Mouse (Mus musculus): Measurements from ENCODE around the gene Bcam. TPM values are rescaled to one million over a fixed set of nuclear protein-coding genes. Genes with fewer than 3 reads are reported as not detected.
A peak's percentile ranks its signal among the peaks of the same experiment; 100 is the strongest.

The Bcam gene
- polyA plus RNA-seq, 1 experiment from 2014 or later: 6.8 TPM

DNA sequence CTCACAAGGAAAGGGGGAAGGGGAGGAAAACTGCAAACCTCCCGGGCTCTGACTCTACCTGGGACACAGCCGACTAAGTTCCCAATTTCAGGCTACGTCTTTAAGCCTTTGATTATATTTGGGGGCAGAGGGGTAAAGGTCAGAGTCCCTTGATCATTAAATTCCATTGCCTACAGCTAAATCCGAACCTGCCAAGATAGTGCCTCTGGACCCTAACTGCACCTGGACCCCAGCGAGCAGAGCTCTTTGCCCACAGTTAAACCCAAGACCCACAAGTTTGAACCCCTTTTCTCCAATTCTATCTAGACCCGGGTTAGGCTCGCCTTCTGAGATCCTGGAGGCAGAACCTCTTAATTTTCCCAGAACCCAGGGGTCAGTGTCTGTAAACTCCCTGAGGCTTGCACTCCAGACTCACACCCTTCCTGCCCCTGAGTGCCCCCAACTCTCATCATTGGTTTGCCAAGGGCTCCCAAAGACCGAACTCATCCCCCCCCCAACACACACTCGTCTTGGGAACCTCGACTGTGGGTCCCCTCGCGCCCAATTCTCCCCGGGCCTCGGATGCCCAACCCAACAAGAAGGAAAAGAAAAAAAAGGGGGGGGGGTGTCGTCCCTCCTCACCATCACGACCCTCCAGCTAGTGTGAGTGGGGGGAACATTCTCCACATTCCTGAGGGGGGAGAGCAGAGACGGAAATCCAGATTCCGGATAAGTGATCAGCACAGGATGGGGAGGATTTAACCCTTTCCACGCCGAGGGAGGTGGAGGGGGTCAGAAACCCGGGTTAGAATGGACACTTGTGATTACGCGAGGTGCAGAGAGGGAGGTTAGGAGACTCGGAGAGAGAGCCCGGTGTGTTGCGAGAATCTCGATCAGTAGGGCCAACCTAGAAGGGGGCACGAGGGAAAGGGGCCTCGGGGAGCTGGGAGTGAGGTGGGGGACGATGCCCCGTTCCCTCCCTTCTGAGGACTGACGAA, 22.3 kb downstream of the Bcam start:
- Histone ChIP-seq H3K4me3 (peak overlapping the region; percentile 84), H3K4me1 (peaks cover 34% of the 10 kb centered on the region), H3K27me3 (no peaks in the 10 kb centered on the region), H3K4me2 (replicated peaks) (peak overlapping the region; percentile 66), H3K9ac (replicated peaks) (peak overlapping the region; percentile 89), H3K36me3 (no peaks in the 10 kb centered on the region), H3K27ac (replicated peaks) (peak overlapping the region; percentile 84), H3K9me3 (no peaks in the 10 kb centered on the region)
- under 1% methylated on average over 32 of the region's 32 CpGs for WGBS
- peak; percentile 24 for ATAC-seq (replicated peaks)

DNA sequence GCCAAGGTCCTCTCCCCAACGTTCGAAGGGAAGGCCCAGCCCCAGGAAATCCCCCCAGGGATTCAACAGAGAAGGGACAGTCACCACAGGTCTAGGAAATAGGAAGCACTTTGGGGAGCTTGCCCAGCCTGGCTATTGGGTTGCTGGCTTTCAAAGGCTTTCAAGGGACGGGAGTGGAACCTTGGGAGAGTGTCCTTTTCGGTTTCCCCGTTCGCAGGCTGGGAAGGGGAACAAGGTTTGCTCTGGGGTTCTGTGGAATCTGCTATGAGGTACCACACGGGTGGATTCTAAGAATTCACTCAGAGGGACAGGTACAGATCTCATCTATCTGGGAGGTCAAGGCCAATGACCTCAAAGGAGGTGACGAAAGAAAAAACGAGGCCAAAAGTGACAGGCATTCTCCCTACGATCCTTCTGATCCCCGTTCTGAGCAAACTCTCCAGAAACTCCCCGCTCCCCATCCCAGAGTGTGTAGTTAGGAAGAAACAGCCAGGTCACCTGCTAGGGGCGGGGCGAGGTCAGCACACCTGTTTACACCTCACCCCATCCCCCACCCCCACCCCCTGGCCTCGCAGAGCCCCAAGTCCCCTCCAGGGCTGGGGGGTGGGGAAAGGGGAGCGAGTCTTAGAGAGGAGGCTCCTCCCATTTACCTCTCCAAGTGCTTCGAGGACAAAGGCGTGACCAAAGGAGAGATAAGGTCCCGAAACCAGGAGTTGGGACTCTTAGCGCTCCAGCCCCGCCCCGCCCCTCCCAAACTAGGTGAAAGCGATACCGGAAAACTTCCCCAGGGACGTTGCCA, 23.2 kb downstream of the Bcam start:
- peak overlapping the region; percentile 84 for H3K4me3 ChIP-seq
- peaks cover 34% of the 10 kb centered on the region for H3K4me1 ChIP-seq
- peak overlapping the region; percentile 29; the same call in 1 of the 2 replicates for H3K27ac ChIP-seq (replicated peaks)
- no peaks in the 10 kb centered on the region for H3K36me3 ChIP-seq
- ATAC-seq (replicated peaks): no peak
- H3K4me2 ChIP-seq (replicated peaks): peak overlapping the region; percentile 66
- 7% methylated on average over 25 of the region's 25 CpGs for WGBS
- no peaks in the 10 kb centered on the region for H3K9me3 ChIP-seq
- peak overlapping the region; percentile 89 for H3K9ac ChIP-seq (replicated peaks)
- H3K27me3 ChIP-seq: no peaks in the 10 kb centered on the region

DNA sequence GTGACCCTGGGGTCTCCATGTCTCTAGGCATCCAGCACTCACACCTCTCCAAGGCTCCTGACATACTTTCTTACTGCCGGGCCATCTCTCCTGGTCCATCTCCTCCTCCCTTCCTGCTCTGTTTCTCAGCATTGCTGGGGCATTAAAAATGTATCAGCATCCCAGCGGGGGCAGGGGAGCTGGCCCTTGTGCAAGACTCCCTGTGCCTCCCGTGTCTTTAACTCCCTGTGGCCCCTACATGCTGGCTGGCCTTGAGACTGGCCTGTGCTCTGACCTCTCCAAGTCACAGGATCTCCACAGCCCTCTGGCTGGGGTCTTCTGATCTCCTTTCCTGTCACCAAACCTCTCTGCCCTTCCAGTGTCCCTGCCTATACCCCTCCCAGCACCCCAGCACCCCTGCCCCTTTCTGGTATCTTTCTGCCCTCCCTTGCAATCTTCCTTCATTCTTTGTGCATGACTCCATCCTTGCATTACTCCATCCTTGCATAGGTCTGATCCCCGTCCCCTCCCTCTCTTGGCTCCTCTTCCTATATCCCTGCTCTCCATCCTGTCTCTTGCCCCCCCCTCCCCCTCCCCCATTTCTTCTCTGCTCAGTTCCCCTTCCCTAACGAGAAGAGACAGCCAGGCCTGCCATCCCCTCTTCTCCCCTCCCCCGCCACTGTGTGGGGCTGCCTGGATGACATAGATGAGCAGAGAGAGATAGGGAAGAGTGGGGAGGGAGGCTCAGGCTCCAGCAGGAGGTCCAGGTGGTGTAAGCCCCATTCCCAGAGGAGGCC, 24.2 kb downstream of the Bcam start:
- H3K9me3 ChIP-seq: no peaks in the 10 kb centered on the region
- H3K27me3 ChIP-seq: no peaks in the 10 kb centered on the region
- no peak for ATAC-seq (replicated peaks)
- 48% methylated on average over 6 of the region's 6 CpGs for WGBS
- peak overlapping the region; percentile 29; the same call in 1 of the 2 replicates for H3K27ac ChIP-seq (replicated peaks)
- peak overlapping the region; percentile 28; the same call in 1 of the 2 replicates for H3K9ac ChIP-seq (replicated peaks)
- H3K4me3 ChIP-seq: peak overlapping the region; percentile 84; the same call in 1 of the 2 replicates
- H3K36me3 ChIP-seq: no peaks in the 10 kb centered on the region
- peaks cover 34% of the 10 kb centered on the region for H3K4me1 ChIP-seq
- H3K4me2 ChIP-seq (replicated peaks): peak overlapping the region; percentile 66

DNA sequence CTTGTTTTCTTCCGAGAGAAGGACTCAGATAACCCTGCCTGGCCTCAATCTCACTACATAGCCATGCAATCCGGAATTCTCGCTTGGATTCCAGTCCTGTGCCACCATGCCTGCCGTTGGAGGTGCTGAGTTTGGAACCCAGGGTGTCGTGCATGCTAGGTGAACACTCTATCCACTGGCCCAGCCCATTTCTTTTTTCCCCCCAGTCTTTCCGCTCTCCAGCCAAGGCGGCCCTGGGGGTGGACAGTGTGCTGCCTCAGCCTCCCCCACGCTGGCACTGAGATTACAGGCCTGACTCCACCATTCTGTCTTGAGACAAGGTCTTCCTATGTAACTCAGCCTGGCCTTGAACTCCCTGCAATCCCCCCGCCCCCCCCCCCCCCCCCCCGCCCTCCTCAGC, 24.8 kb downstream of the Bcam start:
- WGBS: 86% methylated on average over 8 of the region's 10 CpGs

DNA sequence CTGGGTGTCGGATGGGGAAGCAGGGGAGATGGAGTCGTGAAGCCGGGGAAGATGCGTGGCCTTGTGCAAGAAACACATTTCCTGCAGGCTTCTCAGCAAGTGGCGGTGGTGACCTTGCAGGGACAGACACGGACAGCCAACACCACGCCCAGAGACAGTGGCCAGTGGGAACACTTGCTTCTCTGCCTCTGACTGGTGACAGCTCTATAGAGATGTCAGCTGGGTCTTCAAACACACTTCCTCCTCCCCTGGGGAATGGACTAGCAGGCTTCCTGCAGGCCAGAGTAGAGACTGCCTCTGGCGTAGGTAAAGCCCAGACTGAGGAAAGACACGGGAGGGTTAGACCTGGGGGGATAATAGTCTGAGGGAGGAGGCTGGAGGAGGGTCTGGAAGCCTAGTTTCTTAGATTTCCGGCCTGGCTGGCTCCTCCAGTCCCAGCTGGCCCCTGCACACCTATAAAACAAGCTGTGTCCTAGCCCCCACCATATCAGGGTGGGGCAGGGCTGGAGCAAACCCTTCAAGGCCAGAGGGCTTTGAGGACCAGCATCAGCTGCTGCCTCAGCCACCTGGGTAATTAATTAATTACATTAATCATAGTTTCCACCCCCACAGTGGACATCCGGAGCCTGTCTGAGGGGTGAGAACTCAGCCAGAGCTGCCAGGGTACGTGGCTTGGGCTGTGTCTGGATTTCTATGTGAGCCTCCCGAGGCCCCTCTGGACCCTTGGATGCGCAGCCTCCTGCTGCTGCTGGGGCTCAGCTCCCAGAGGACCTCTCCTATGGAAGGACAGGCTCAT, 26.0 kb downstream of the Bcam start:
- no peak overlapping the region for H3K9ac ChIP-seq (replicated peaks)
- no peaks in the 10 kb centered on the region for H3K36me3 ChIP-seq
- no peak for ATAC-seq (replicated peaks)
- no peak overlapping the region for H3K4me2 ChIP-seq (replicated peaks)
- no peak overlapping the region for H3K27ac ChIP-seq (replicated peaks)
- H3K4me1 ChIP-seq: peaks cover 28% of the 10 kb centered on the region
- no peak overlapping the region for H3K4me3 ChIP-seq
- WGBS: 81% methylated on average over 14 of the region's 14 CpGs
- H3K27me3 ChIP-seq: no peaks in the 10 kb centered on the region
- H3K9me3 ChIP-seq: no peaks in the 10 kb centered on the region

More for the DNA sequence above, 24.8 kb downstream of the Bcam start:
- Histone ChIP-seq H3K36me3 (no peaks in the 10 kb centered on the region), H3K4me2 (replicated peaks) (no peak overlapping the region), H3K9ac (replicated peaks) (no peak overlapping the region), H3K27ac (replicated peaks) (no peak overlapping the region), H3K9me3 (no peaks in the 10 kb centered on the region), H3K4me3 (no peak overlapping the region), H3K4me1 (peaks cover 34% of the 10 kb centered on the region), H3K27me3 (no peaks in the 10 kb centered on the region)
- no peak for ATAC-seq (replicated peaks)

DNA sequence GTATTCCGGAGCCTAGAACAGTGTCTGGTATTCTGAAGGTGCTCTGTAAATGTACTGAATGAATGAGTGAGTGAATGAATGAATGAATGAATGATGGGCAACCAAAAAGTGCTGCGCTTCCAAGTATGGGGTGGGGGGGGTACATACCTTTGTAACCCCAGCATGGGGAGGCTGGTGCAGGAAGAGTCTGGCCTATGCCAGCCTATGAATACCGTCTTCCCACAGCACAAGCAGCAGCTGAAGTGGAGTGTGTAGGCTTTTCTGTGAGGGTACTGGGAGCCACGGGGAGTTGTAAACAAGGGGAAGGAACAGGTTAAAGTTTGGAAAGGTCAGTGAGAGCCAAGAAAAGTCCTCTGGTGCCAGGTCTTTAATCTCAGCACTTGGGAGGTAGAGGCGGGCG, 27.0 kb downstream of the Bcam start:
- H3K27ac ChIP-seq (replicated peaks): no peak overlapping the region
- no peak overlapping the region for H3K4me2 ChIP-seq (replicated peaks)
- WGBS: 94% methylated on average over 6 of the region's 6 CpGs
- H3K36me3 ChIP-seq: no peaks in the 10 kb centered on the region
- H3K4me3 ChIP-seq: no peak overlapping the region
- H3K9me3 ChIP-seq: no peaks in the 10 kb centered on the region
- H3K4me1 ChIP-seq: peaks cover 25% of the 10 kb centered on the region
- H3K27me3 ChIP-seq: no peaks in the 10 kb centered on the region
- H3K9ac ChIP-seq (replicated peaks): no peak overlapping the region
- ATAC-seq (replicated peaks): no peak

DNA sequence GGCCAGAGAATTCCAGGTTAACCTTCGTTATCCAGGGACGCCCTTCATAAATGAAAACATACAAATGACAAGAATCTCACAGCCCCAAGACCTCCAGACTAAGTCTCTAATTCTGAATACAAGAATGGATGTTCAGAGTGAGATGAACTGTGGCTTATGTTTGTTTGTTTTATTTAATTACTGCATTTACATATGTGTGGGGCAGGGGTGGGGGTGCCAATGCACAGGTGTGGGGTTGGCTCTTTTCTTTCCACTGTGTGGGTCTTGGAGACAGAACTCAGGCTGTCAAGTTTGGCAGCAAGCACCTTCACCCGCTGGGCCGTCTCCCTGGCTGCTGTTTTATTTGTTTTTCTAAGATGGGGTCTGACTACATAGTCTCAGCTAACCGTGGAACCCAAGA, 28.3 kb downstream of the Bcam start:
- no peaks in the 10 kb centered on the region for H3K27me3 ChIP-seq
- H3K4me3 ChIP-seq: no peak overlapping the region
- no peak overlapping the region for H3K9ac ChIP-seq (replicated peaks)
- no peak for ATAC-seq (replicated peaks)
- no peaks in the 10 kb centered on the region for H3K9me3 ChIP-seq
- H3K4me1 ChIP-seq: peaks cover 12% of the 10 kb centered on the region
- H3K36me3 ChIP-seq: peaks cover 7% of the 10 kb centered on the region
- H3K4me2 ChIP-seq (replicated peaks): no peak overlapping the region
- H3K27ac ChIP-seq (replicated peaks): no peak overlapping the region
- 70% methylated on average over 5 of the region's 5 CpGs for WGBS

DNA sequence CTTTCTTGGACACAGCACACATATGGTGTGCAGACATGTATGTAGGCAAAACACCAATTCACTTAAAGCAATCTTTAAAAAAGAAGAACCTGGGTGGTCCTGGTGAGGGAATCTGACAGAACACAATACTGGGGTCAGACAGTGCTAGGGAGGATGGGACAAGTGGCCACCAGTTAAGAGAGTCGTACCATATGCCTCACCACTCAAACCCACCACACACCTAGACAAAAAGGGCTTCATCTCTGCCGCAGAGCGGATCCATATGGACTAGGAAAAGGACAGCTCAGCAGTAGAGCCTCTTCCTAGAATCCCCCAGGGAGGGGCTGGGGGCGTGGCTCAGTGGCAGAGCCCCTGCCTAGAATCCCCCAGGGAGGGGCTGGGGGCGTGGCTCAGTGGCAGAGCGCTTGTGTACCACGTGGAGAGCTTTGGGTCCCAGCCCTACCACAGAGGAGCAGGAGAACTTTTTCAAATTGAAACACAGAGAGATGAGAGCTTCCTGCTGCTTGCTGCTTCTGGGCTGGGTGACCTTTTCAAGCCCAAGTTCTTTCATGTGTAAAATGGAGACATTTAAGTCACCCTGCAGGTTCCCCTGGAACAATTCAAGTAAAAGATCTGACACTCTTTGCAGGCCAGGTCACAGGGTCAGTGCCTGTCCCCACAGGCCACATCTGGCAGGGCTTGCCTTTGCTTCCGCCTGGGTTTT, 29.3 kb downstream of the Bcam start:
- H3K4me1 ChIP-seq: peaks cover 2% of the 10 kb centered on the region
- H3K27me3 ChIP-seq: no peaks in the 10 kb centered on the region
- H3K9ac ChIP-seq (replicated peaks): no peak overlapping the region
- 18% methylated on average over 8 of the region's 8 CpGs for WGBS
- no peak overlapping the region for H3K4me3 ChIP-seq
- no peaks in the 10 kb centered on the region for H3K9me3 ChIP-seq
- no peak overlapping the region for H3K4me2 ChIP-seq (replicated peaks)
- ATAC-seq (replicated peaks): no peak
- H3K27ac ChIP-seq (replicated peaks): no peak overlapping the region
- H3K36me3 ChIP-seq: peaks cover 12% of the 10 kb centered on the region

DNA sequence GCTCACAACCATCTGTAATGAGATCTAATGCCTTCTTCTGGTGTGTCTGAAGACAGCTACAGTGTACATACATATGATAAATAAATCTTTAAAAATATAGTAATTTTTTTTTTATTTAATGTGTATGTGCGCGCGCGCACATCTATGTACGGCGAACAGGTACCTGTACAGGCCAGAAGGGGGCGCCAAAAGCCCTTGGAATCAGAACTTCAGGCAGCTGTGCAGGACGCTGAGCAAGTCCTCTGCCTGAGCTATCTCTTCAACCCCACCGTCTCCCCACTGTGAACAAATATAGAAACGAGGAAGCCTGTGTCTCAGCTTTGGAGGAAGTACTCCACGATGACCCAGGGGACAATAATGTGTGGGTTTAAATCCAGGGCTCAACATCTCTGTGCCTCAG, 30.5 kb downstream of the Bcam start:
- peaks cover 12% of the 10 kb centered on the region for H3K36me3 ChIP-seq
- no peak overlapping the region for H3K4me3 ChIP-seq
- H3K4me1 ChIP-seq: no peaks in the 10 kb centered on the region
- ATAC-seq (replicated peaks): no peak
- H3K27me3 ChIP-seq: no peaks in the 10 kb centered on the region
- H3K9ac ChIP-seq (replicated peaks): no peak overlapping the region
- WGBS: 93% methylated on average over 11 of the region's 11 CpGs
- H3K9me3 ChIP-seq: no peaks in the 10 kb centered on the region
- no peak overlapping the region for H3K27ac ChIP-seq (replicated peaks)
- H3K4me2 ChIP-seq (replicated peaks): no peak overlapping the region

DNA sequence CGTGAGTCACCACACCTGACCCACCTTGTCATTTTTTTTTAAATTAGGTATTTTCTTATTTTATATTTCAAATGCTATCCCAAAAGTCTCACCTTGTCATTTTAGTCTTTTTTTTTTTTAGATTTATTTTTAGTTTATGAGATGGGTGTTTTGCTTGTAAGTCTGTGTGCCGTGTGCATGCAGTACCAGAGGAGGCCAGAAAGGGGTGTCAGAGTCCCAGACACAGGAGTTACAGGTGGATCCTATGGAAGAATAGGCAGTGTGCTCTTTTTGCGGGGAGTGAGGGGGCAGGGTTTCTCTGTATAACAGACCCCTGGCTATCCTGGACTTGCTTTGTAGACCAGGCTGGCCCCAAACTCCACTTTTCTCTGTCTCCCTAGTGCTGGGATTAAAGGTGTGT, 32.0 kb downstream of the Bcam start:
- H3K4me1 ChIP-seq: no peaks in the 10 kb centered on the region
- H3K9ac ChIP-seq (replicated peaks): no peak overlapping the region
- no peaks in the 10 kb centered on the region for H3K27me3 ChIP-seq
- no peak overlapping the region for H3K4me2 ChIP-seq (replicated peaks)
- no peak for ATAC-seq (replicated peaks)
- no peak overlapping the region for H3K27ac ChIP-seq (replicated peaks)
- H3K36me3 ChIP-seq: peaks cover 13% of the 10 kb centered on the region
- H3K9me3 ChIP-seq: no peaks in the 10 kb centered on the region
- 92% methylated on average over 3 of the region's 3 CpGs for WGBS
- no peak overlapping the region for H3K4me3 ChIP-seq
